Mouse (Mus musculus) CH12.LX (cell line): ENCODE measurements around the gene Dnm3.

Experiments
- CTCF ChIP-seq, 2 experiments: IDR thresholded peaks in 1 of 2; conservative IDR thresholded peaks in 1 of 2; 2 replicates each; pipeline ENCODE4 v1.5.1; 2011 to 2012; ENCODE audit warnings: low read depth in 2 of 2, low read length in 2 of 2, improper control_type of control experiment in 1 of 2, inconsistent platforms in 1 of 2, mild to moderate bottlenecking in 1 of 2, moderate library complexity in 1 of 2
- EP300 ChIP-seq: IDR thresholded peaks from 2 replicates; pipeline ENCODE4 v1.6.1; 2011; ENCODE audit warnings: low read length, improper control_type of control experiment

- TF ChIP-seq EP300 (no peak), CTCF (conservative IDR thresholded peaks at IDR 0.05 in 1 of 2, IDR thresholded peaks at IDR 0.05 in 1 of 2; ENCODE audit: low read depth in 2 of 2, low read length in 2 of 2) (no peak)
Observed at GRCm38 (mm10) chr1:162083886-162084478, 393.9 kb downstream of the Dnm3 start.
